Mouse (Mus musculus): ENCODE measurements around the gene Sae1.

DNA sequence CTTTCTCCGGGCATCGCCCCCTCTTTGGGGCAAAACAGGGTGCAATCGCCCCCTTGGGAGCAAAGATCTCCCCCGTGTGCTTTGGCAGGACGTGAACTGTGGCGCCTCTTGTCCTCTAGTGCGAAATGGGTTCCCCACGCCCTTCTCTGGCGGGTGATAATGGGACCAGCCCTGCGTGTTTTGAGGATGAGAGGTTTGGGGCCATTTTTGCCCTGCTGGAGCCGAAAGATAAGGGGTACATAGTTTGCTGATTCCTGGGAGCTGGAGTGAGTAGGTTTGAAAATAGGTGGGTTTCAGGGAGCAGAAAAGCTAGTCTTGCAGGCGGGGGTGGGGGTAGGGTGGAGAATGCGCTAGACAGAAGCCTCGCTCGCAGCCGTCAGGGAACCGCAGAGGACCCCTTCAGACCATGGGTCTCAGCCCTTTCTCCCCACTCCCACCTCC lies 14.4 kb upstream of the Sae1 start:
- TF ChIP-seq POLR2A (IDR thresholded peaks at IDR 0.05; ENCODE audit: low read depth, low read length) (no peak), CTCF (conservative IDR thresholded peaks at IDR 0.05; ENCODE audit: insufficient read depth, insufficient read length, low read depth, low read length) (no peak)
